Mouse (Mus musculus): Measurements from ENCODE around the gene Rasgrp3.
A peak's percentile ranks its signal among the peaks of the same experiment; 100 is the strongest.

The Rasgrp3 gene

GRCm38 (mm10) chr17:75544262-75544661 lies 108.6 kb downstream of the Rasgrp3 start:
- DNase-seq = no peak

DNA sequence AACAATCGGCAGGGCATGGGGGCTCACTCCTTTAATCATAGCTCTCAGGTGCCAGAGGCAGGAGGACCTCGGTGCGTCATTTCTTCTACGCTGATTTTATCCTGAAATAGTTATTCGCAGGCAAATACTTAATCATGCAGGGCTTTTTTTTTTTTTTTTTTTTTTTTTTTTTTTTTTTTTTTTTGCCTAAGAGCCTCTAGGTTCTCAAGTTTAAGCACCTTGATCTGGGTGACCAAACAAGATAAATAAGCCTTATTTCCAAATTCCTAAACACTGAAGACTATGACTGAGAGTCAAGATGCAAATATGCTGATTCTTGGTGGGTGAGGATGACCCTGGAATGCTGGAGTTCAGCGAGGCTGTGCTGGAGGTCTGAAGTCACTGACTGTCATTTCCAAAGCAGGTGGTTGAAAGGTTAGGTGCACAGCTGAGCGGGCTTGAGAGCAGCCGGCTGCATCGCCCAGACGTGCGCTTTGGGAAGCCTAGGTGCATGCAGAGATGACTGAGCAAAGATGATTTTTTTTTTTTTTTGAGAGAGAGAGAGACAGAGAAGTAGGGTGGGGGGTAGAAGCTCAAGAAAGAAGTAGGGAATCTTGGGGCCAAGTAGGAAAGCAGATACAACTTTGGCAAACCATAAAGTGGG lies 115.2 kb downstream of the Rasgrp3 start:
- DNase-seq = peak in 1 of 2 experiments; percentile 17

DNA sequence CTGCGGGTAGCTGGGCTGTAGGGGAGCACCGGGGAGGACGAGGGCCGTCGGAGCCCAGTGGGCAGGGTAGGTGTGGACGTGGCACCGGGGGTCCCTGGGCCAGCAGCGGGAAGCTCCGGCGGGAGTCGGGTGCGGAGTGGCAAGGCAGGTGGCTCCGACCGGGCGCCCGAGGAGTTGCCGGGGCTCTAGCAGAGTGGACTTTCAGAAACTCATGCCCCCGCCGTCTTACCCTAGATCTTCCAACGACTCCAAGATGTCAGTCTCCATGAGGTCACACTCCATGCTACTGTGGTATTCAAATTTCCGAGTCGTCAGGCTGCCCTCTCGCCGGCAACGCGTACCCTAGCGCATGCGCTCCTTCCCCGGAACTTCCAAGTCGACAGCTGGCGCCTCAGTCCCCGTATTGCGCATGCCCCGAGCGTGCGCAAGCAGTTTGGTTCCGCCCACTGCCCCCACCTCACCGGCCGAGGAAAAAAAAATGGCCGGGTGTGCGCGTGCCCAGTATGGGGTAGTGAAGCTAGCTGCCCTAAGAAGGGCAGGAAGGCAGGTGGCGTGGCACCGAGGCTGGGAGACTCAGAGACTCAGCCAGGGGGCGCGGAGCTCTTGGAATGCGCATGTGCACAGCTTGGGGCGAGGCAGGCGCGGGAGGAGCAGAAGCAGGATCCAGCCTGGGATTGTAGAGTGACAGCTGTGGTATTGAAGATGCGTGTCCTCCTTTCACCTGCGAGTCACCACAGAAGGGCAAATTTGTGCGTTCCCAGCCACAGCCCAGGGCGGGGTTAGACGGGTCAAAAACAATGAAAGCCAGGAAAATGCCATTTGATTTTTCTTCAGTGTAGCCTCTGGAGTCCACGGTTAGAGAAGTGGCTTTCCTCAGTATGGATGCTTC lies 116.1 kb downstream of the Rasgrp3 start, which contains the start of gene Fam98a:
TSS of gene Fam98a (minus strand) at position 435 of the 889 bp plus-strand sequence.
- DNase-seq = peak; percentile 98 to 99

DNA sequence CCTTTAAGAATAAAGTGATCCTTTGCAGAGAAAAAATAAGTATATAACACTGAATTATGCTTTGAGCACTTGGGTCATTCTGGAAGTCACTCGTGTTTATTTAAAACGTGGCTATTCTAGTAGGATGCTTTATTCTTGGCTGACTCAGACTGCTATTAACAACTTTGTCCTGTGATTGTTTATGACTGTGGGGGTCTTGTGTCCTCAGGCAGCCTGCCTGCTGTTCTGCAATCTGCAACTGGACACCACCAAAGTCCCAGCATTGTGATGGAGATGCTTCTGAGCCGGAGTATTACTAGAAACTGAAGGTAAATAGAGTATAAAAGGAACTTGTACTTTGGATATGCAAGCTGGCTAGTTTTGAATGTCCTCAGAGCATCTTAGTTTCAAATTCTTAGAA lies 121.3 kb downstream of the Rasgrp3 start:
- no peak for DNase-seq

- no peak for DNase-seq
Measured at GRCm38 (mm10) chr17:75558041-75558440, 122.3 kb downstream of the Rasgrp3 start.

- DNase-seq = no peak
Measured at GRCm38 (mm10) chr17:75575608-75576007, 139.9 kb downstream of the Rasgrp3 start.
